8 mouse cellular contexts compared by ENCODE assay signal in genomic region chr8:12927204-12927983, GRCm38 (mm10). TPM values are rescaled to one million over a fixed set of nuclear protein-coding genes. Genes with fewer than 3 reads are reported as not detected.
A peak's percentile ranks its signal among the peaks of the same experiment; 100 is the strongest.
DNase-seq lines count a peak whose midpoint lies in the region; ATAC-seq and TF ChIP-seq lines count a peak whose summit lies in the region.

No protein-coding gene starts in this region.

- H3K27ac ChIP-seq in ES-Bruce4 (ENCODE audit: insufficient read depth, low read length), result no peak overlapping the region
- no peak overlapping the region for H3K27ac ChIP-seq in liver, embryonic 13.5 days
- peak overlapping the region; percentile 56; the same call in 1 of the 2 replicates for H3K27ac ChIP-seq in neural tube, embryonic 13.5 days (replicated peaks)

- peak; percentile 61 for DNase-seq in 416B (ENCODE audit: low read depth)
- peak; percentile 84 for DNase-seq in cerebellum, adult 11-12 months
- peak; percentile 45 for DNase-seq in frontal cortex, postnatal 14 days (ENCODE audit: low spot score in 2 of 2)
- DNase-seq in induced T-regulatory cell, adult 2 months (ENCODE audit: low read depth), result peak; percentile 26
- DNase-seq in liver, embryonic 13.5 days, result peak; percentile 11

- 48% methylated on average over 7 of the region's 7 CpGs for WGBS in liver, embryonic 13.5 days (ENCODE audit: insufficient replicate concordance)
- WGBS in neural tube, embryonic 13.5 days, result 47% methylated on average over 7 of the region's 7 CpGs

- H3K4me2 ChIP-seq in liver, embryonic 13.5 days, result no peak overlapping the region
- peak overlapping the region; percentile 25 for H3K4me2 ChIP-seq in neural tube, embryonic 13.5 days

- peaks cover 11% of the 10 kb centered on the region for H3K4me1 ChIP-seq in ES-Bruce4 (ENCODE audit: control insufficient read depth, insufficient read depth, low read length)
- H3K4me1 ChIP-seq in liver, embryonic 13.5 days (replicated peaks), result peaks cover 3% of the 10 kb centered on the region; the same call in 1 of the 2 replicates
- H3K4me1 ChIP-seq in neural tube, embryonic 13.5 days (replicated peaks), result peaks cover 57% of the 10 kb centered on the region

- no peak overlapping the region for H3K9ac ChIP-seq in ES-Bruce4 (ENCODE audit: low read depth, poor library complexity, severe bottlenecking)
- H3K9ac ChIP-seq in liver, embryonic 13.5 days, result no peak overlapping the region
- H3K9ac ChIP-seq in neural tube, embryonic 13.5 days, result peak overlapping the region; percentile 41; the same call in 1 of the 2 replicates

- H3K9me3 ChIP-seq in ES-Bruce4 (replicated peaks; ENCODE audit: control insufficient read depth, insufficient read depth, low read length, poor library complexity, severe bottlenecking), result no peaks in the 10 kb centered on the region
- H3K9me3 ChIP-seq in liver, embryonic 13.5 days (replicated peaks), result no peaks in the 10 kb centered on the region
- H3K9me3 ChIP-seq in neural tube, embryonic 13.5 days, result no peaks in the 10 kb centered on the region

- no peak for TF ChIP-seq POLR2A in ES-Bruce4 (IDR thresholded peaks at IDR 0.05; ENCODE audit: insufficient read depth, low read length)

- TF ChIP-seq CTCF in ES-Bruce4 (IDR thresholded peaks at IDR 0.05; ENCODE audit: low read depth, low read length), result peak; percentile 66

- no peak for ATAC-seq in liver, embryonic 13.5 days (ENCODE audit: low read depth)
- ATAC-seq in neural tube, embryonic 13.5 days (ENCODE audit: low read depth), result no peak
- ATAC-seq in erythroid progenitor cell, adult 5-6 weeks (replicated peaks; ENCODE audit: low FRiP score, poor library complexity, severe bottlenecking), result no peak

- H3K4me3 ChIP-seq in ES-Bruce4 (ENCODE audit: low read depth, low read length), result no peak overlapping the region
- no peak overlapping the region for H3K4me3 ChIP-seq in liver, embryonic 13.5 days (replicated peaks)
- H3K4me3 ChIP-seq in neural tube, embryonic 13.5 days, result no peak overlapping the region

- H3K36me3 ChIP-seq in ES-Bruce4 (ENCODE audit: control insufficient read depth, insufficient read depth, low read length, poor library complexity, severe bottlenecking), result no peaks in the 10 kb centered on the region
- no peaks in the 10 kb centered on the region for H3K36me3 ChIP-seq in liver, embryonic 13.5 days
- 0 out of 2 replicates have a peak, but pooled peaks cover 3% of the 10 kb centered on the region for H3K36me3 ChIP-seq in neural tube, embryonic 13.5 days

- no peaks in the 10 kb centered on the region for H3K27me3 ChIP-seq in ES-Bruce4 (ENCODE audit: control insufficient read depth, insufficient read depth, low read length, poor library complexity, severe bottlenecking)
- H3K27me3 ChIP-seq in liver, embryonic 13.5 days, result peaks cover 6% of the 10 kb centered on the region
- H3K27me3 ChIP-seq in neural tube, embryonic 13.5 days, result no peaks in the 10 kb centered on the region

- no peak for TF ChIP-seq EP300 in ES-Bruce4 (IDR thresholded peaks at IDR 0.05; ENCODE audit: insufficient read depth, low read depth, low read length)

RNA-seq across cellular contexts. Expression of gene Mcf2l, which starts 53.8 kb away (rescaled TPM):
- 15.5 and 18.3 TPM in 2 replicates for polyA plus RNA-seq in ES-Bruce4 (2011; ENCODE audit: insufficient read depth, insufficient read length, low read depth, missing spikeins)
- polyA plus RNA-seq in liver, embryonic 13.5 days (2015; fragmentation: Nextera tagmentation; extraction: Ambion mirVana), result 0.89 and 1.2 TPM in 2 replicates
- polyA plus RNA-seq in neural tube, embryonic 13.5 days (2015; fragmentation: Nextera tagmentation; extraction: Ambion mirVana), result 107 and 116 TPM in 2 replicates
- total RNA-seq in erythroid progenitor cell, adult 5-6 weeks (2015; ENCODE audit: low replicate concordance), result 1.3 TPM in 1 of 2 replicates, not detected in the other
- total RNA-seq in erythroid progenitor cell, adult 5-6 weeks (2017; ENCODE audit: low replicate concordance), result 1.2 and 1.7 TPM in 2 replicates

Comparison
In these comparisons a context has a peak if more than half of its experiments do, and no peak if none do; other contexts are left out.
1. DNase-seq: peak in every context shown above with its lines; median percentile 84 in cerebellum, adult 11-12 months; 61 in 416B; 45 in frontal cortex, postnatal 14 days; 26 in induced T-regulatory cell, adult 2 months; 11 in liver, embryonic 13.5 days.